Mouse (Mus musculus) cerebellum, postnatal 10 days (tissue): Measurements from ENCODE around the gene Ehd1.
A peak's percentile ranks its signal among the peaks of the same experiment; 100 is the strongest.
"Not testable (repeated sequence)": the region's sequence is repeated elsewhere in the genome, so short reads cannot be mapped to it uniquely, and the experiment has no call there.

Source experiments
- DNase-seq, 2 experiments: peaks; one replicate each; pipeline ENCODE4 v3.0.0; 2021; ENCODE audit warnings: mixed read lengths in 2 of 2

Gene Ehd1

DNA sequence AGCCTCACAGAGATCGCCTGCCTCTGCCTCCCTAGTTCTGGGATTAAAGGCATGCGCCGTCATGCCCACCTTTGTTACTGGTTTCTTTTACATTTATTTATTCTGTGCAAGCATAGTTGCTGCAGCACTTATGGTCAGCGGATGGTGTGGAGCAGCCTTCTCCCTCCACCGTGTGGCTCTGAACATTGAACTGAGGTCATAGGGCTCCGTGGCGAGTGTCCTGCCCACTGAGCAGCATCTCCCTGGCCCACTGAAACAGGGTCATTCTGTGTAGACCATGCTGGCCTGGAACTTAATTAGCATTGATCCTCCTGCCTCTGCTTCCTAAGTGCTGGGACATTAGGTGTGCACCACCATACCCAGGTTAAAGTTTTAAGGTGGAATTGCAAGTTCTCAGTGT, 4.0 kb downstream of the Ehd1 start:
- no peak for DNase-seq

DNA sequence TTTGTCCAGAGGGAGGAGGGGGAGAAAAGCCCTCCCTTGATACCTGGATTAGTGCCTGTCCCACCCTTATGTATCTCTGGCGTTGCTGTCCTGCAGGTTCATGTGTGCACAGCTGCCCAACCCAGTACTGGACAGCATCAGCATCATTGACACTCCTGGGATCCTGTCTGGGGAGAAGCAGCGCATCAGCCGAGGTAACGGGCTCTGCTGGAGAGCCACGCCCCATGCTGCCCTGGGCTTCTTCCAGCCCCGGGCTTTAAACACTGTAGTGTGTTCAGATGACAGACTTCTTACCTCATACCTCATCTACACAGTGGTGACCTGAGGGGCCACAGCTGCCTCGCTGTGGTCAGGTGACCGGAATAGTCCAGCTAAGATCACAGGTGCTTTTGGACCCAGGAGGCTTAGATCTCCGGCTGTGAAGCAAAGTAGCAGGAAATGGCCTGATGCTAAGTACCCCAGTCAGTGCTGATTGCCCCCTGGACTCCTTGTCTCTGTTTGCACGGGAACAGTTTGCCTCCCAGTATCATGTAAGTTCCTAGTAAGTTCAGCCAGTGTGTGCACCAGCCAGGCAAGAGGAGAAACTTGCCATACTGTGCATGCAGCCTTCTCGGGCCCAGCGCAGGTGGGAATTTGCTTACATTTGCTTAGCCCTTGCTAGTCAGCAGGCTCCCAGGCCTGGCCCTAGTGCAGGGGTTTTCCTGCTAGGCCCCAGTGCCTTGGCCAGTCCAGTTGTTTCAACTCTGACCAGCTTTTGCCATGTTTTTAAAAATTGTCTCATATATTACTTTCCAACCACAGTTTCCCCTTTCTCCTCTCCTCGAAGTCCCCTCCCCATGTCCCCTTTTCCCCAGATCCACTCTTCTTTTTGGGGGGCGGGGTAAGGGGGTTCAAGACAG, 4.8 kb downstream of the Ehd1 start:
- no peak for DNase-seq

DNA sequence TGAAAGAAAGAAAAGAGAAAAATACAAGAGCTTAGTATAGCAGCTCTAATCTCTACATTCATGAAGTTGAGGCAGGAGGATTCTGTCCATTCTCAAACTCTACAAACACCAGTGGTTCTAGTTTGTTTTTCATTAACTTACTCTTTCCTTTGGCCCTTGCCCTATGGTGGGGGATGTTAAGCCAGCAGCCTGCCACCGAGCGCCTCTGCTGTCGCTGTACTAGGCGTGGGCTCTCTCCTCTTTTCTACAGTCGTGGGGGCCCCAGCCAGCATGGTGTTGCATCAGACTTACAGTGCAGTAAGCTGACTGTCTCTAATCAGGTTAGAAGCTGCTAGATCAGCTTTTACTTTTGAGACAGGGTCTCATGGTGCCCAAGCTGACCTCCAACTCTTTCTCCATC, 6.5 kb downstream of the Ehd1 start:
- DNase-seq, result no peak

DNA sequence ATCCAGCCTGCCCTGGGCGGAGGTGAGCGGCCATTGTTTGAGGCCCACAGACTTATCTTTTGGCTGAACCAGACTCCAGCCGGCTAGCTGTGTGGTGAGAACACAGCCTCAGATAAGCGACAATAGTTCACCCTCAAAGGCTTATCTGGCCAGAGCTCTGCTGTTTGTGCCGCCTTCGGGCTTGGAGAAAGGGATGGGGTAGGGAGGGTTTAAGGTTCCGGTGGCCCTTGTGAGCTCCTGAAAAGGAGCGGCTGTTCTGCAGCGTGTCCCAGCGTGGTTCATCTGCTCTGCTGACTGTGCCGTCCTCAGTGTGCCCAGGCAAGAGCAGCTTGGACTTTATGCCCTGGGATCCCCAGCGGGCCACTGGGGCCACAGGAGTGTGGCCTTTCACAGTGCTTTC, 8.0 kb downstream of the Ehd1 start:
- DNase-seq, result no peak

DNA sequence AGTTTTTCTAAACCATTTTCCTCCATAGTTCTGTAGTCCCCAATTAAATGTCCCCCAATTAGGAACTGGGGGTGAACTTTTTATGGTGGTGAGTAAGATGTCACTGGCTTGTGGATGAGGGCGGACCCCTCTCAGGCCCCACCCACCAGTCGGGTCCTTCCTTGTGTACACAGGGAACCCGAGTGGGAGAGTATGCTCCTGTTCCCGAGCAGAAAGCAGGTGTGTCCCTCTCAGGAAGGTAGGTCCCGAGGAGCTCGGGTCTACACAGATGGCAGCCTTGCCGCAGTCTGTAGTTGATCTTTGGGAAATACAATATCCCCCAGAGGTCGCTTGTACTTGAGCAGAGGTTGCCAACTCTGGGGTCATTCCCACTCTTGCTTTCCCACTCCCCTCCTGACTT, 8.7 kb downstream of the Ehd1 start:
- DNase-seq, result no peak

DNA sequence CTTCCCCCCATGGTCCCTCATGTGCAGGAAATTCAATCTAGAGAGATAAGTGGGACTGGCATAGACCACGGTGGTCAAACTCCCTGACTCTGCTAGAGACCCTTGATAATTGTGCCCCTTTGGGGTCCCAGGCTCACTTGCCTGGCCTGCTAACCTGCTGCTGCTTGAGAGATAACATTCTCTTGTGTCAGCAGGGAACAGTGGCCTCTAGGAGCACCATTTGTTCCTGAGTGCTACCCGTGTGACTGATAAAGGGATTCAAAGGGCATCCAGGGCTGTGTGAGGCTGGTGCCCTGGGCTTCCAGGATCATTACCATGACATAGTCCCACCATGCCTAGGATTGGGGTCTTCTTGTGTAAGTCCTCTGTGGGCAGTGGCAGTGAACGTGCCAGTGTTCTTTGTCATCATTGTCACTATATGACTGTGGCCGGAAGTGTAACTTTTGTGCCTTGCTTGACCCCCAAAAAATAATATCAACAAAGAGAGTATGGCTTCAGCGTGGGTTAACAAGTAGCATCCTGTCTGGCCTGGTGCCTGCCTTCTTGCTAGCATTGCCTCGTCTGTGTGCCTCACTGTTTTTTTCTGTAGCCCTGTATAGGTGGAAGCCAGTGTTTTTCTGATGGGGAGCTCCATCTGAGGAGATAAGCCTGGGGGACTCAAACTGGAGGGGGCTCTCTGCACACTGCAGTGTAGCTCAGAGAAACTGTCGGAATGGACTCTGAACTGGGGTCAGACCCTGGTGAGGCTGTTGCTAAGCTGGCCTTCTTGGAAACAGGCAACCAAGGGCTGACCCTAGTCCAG, 9.3 kb downstream of the Ehd1 start:
- DNase-seq, result no peak

DNA sequence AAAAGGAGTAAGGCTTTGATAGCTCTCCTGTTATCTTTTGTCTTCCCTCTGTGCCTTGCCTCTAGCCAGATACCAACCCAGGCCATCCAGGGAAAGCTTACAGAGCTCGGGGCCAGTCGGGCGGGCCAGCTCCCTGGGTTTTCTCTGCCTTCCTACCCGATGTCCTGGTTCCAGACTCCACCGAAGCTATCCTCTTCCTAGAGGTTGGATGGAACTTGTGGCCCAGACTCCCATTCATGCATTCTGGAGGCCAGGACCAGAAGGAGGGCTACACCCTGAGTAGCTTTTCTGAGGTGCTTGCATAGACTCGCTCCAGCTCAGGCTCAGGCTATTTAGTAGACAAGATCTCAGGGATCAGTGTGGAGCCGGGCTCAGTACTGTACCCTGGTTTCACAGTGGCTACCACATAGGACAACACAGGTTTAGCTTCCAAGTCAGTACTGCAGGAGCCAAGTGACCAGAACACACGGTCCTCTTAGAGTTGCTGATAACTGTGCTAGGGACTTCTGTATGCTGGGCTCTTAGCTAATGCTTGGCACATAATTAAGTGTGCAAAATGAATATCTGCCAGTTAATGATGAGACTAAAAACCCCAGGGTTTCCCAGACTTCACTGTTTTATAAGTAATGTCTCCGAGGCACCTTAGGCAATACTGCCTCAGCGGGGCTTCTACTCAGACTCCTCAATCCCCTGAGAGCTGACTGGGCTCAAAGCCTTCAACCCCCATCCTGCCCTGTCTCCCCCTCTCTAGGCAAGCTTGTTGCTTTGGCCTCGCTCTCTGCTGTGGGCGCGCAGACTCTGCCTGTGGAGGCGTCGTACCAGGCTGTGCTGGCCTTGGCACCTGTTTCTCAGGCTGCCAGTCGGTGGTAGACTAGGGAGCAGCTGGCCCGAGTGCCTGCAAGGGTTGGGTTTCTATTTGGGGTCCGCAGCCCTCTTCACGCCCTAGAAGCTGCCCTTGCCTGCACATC, 10.2 kb downstream of the Ehd1 start:
- DNase-seq, result peak; percentile 69 to 82

DNA sequence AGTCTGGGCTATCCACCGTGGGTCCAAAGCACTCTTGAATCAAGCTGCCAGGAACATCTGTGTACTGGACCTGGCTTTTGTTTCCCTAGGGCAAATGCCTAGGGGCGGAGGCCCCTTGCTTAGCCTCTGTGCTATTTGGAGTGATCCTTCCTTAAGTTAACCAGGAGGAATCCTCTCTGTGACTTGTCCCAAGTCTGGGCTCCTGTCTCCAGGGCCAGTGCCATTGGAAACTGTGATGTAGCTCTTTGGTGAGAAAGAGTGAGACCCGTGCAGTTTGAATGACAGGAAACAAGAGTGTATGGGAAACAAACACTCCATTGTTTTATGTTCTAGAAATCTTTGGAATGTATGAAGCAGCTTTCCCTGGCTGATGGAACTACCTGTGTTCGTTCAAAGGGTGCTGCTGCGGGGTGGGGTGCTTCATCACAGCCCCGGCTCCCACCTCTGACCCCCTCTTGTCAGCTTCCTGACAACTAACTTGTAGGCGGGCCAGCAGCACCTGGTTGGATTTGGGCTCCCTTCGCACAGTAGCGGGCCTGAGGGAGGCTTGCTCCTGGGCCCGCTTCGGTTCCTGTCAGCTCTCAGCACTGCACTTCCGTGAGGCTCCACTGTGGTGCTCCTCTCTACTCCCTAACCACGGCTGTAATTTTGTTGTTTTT, 11.8 kb downstream of the Ehd1 start:
- DNase-seq, result no peak

DNA sequence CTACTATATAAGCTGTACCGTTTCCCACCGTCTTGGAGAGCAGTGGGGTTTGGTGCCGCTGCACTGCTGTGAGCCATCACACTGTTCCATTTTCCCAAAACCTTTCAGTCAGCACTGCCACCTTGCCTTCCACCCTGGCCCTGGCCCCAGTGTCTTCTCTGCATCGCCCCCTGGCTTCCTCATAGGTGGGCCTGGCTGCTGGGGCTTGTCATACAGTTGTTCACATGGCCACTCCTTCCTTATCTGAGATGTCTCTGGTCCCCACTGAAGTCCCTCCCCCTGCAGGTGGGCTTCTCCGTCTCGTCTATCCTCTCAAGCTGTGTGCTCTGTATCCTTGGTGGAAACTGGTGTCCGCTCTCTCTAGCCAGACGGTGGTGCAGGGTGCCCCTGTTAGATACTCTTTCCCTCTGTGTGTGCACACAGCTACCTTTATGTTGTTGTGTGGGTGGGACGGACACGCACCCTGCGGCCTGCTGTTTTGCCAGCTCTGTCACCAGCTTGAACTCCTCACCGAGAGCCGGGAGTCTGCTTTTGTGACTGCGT, 13.2 kb downstream of the Ehd1 start:
- DNase-seq, result no peak

DNA sequence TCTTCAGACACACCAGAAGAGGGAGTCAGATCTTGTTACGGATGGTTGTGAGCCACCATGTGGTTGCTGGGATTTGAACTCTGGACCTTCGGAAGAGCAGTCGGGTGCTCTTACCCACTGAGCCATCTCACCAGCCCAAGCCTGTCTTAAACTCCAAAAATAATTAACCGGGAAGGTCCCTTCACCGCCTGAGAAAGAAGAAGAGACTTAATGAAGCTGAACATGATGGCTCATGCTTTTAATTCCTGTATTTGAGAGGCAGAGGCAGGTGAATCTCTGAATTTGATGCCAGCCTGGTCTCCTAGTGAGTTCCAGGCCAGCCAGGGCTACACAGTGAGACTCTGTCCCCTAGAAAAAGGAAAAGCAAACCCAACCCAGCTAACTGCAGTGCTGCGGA, 14.2 kb downstream of the Ehd1 start:
- not testable (repeated sequence) for DNase-seq

DNA sequence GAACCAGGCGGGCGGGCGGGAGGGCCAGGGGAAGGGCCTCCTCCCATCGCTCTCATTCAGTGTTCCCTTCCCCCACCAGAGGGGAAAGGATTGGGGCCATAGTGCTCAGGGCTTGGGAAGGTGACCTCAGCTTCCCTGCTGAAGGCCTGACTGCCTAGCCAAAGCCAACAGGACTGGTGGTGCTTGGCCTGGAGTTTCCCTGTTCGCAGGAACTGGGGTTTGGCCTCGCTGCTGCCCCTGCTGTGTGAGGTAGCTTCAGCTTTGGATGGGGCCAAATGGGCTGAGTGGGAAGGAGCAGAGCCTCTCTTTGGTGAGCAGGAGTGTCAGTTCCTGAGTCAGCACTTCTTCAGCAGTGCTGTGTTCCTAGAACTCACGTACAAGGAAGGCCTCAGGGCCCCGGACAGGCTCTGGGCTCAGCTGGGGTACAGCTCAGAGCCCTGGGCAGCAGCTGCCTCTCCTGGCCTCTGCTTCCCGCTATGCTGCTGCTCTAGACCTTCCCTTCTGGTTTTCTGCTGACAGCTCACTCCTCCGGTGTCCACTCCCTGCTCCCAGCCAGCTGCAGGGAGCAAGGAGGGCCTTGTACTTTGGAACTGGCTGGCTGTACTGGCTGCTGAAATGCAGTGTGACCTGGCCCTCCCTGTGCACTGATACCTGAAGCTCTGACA, 14.7 kb downstream of the Ehd1 start:
- DNase-seq, result peak; percentile 60 to 72

DNA sequence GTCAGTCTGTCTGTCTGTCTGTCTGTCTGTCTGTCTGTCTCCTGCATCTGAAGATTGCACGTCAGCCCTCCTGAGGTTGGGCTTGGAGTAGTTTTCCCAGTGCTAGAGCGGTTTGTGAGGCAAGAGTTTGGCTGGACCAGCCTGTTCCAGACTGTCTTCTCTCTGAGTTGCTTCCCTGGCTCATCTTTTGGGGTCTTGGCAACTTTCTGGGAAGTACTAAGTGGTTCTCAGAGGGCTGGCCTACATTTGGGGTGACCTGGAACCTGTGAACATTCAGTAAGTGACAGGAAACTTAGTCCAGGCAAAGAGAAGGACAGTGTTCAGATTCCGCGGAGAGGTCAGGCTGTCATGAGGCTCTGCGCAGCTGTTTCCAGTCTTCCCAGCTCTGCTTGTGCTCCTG, 15.7 kb downstream of the Ehd1 start:
- no peak for DNase-seq

DNA sequence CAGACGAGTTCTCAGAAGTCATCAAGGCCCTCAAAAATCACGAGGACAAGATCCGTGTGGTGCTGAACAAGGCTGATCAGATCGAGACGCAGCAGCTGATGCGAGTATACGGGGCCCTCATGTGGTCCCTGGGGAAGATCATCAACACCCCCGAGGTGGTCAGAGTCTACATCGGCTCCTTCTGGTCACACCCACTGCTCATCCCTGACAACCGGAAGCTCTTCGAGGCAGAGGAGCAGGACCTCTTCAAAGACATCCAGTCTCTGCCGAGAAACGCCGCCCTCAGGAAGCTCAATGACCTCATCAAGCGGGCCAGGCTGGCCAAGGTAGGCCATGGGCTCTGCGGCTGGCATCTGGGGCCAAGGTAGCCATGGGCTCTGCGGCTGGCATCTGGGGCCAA, 17.8 kb downstream of the Ehd1 start:
- no peak for DNase-seq

DNA sequence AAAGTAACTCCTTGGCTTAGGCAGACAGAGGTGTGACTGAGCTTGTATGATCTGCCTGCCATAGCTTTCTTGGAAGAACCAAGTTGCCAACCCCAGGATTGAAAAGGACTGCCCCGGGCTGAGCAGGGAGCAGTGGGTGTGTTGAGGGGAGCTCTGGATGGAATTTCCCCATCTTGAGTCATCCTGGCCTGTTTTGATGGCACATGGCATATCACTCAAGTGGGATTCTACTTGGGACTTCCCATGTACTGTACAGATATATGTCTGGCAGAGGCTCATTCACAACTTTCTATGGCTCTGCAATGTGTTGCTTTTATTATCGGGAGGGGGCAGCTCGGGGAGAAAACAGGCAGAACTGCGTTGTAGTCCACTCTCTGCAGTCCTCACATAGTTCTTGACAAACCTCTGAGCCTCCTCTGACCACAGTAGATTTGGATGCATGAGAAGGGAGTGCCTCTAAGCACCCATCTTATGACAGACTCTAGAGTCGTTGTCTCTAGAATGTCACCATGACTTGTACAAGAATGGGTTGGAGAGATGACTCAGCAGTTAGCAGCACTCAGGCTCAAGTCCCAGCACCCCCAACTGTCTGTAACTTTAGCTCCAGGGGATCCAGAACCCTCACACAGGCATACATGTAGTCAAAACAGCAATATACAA, 20.2 kb downstream of the Ehd1 start:
- no peak for DNase-seq

DNA sequence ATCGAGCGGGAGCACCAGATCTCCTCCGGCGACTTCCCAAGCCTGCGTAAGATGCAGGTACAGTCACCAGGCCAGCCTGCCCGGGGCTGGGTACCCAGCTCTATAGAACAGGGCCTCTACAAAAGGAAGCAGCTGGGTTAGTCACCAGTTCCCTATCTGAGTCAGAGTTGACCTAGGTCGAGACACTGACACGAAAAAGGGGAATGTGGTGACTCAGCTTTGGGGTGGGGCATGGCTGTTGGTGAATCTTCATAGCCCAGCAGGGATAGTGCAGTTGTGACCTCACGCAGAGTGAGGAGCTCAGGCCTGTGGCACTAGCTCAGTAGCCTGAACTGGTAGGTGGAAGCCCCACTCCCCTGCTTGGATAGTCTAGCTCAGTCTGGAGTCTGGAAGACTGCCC, 21.1 kb downstream of the Ehd1 start:
- no peak for DNase-seq

DNA sequence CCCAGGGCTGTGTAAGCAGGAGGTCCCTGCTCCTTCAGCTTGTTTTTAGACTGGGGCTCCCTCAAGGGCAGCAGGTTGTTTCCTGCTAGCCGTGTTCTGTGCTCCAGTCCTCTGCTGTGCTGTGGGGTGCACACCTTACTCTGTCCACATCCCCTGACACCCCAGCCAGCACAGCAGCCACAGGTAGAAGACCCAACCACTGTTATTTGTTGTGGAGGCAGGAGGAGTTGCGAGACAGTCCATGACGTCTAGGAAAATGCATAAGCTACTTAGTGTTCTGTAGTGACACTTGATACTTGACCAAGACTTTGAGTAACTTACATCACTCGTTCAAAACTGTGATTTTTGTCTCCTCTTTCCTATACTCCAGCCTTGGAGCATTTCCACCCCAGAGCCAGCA, 22.5 kb downstream of the Ehd1 start:
- no peak for DNase-seq

DNA sequence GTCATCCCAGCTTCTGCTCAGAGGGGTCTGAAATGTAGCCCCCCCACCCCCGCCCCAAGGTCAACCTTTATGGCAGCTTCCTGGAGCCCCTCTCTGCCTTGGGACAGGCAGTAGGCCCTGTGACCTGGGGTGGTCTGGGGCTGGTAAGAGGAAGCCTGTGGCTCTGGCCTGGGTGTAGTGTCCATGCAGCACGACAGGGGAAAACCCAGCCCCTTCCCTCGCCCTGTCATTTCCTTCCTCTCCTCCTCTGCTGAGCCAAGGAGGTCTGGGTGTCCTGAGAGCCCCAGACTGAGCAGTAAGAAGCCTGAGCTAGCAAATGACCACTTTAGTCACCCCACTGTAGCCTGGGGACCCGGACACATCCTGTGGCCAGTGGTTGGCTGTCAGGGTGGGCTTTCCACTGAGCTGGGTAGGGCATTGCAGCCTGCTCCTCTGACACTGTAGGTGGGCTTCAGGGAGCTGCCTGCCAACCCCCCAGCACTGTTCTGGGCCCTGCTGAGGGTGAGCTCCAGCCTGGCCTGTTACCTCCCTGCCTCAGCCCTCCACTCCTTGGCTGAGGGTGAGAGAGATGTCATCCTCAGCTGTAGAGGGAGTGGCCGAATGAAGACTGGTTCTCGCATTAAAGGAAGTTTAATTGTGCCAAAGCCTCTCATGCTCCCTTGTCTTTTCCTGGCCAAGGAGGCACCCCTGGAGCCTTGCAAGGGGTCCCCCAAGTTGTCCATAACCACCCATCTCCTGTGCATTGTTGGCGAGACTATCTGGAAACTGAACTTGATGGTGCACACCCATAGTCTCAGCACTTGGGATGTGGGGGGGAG, 23.1 kb downstream of the Ehd1 start:
- no peak for DNase-seq

DNA sequence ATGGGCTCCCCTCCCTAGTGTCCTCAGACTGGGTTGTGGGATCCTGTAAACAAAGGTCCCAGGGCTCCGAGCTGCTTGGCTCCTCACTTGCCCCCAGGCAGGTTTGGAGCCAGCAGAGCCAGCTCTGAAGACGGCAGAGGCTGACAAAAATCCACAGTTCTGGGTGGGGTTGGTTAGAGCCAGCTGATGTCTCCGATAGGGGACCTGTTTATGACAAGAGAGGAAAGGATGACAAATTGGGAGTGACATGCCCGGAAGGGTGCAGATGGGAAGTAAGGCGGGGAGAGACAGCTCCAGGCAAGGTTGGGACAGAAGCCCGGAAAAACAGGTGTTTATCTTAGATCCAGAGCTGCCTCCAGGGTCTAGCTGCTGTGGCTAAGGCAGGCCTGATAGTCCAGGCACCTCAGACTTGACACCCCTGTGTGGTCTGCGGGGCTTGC, 23.9 kb downstream of the Ehd1 start:
- DNase-seq, result peak; percentile 71 to 75

DNA sequence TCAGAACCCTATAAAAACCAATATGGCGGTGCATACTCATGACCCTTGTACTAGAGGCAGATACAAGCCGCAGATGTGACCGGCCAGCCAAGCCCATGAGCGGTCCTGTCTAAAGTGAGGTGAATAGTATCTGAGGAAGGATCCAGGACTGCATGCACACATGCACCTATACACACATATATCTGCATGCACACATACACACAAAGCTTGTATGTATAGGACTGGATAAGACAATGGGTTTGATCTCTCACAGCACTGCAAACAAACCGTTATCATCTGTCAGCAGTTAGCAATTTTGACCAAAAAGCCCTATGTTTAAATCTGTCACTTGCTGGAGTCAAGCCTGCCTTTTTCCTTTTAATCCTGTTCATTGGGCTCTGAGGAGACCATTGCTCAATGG, 25.6 kb downstream of the Ehd1 start:
- DNase-seq, result no peak

DNA sequence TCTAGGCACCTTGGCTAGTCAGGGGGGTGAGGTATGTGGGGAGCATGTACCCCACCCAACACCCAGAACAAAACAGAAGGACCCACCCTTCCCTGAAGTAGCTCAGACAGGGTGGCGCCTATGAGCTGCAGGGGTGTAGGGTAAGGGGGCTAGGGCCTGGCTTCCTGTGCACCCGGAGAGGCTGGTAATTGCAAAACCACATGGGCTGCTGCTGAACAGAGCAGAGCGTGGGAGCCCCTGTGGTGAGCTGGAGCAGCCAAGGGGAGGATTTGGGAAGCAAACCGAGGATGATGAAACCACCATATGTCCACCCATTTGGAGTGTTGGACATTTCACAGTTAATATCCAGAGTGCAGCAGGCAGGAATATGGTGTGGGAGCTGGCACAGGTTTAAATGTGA, 26.0 kb downstream of the Ehd1 start:
- DNase-seq, result peak; percentile 93 to 96
